ENCODE assay signal across 8 mouse cellular contexts in the genomic region with DNA sequence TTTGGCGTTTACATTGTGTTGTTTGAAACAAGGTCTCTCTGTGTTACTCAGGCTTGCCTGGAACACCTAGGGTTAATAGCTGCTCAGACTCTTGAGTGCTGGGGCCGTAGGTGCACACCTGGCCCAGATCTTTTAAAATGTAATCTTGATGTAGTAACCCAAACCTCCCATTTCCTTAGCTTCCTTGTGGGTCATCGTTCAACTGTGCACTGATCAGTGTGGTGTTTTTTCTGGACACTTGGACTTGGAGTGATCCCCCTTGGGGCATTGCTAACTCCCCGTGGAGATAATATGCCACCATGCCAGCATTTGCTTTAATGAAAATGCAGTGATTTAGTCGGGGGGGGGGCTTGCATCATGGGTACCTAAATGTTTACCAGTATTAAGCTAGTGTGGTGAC.
DNase-seq lines count a peak whose midpoint lies in the region; ATAC-seq and TF ChIP-seq lines count a peak whose summit lies in the region.

No protein-coding gene starts in this region.

- peak overlapping the region; percentile 57 for H3K27ac ChIP-seq in heart, adult 2 months
- no peak overlapping the region for H3K27ac ChIP-seq in neural tube, embryonic 11.5 days (ENCODE audit: low read depth, low read length)
- peak overlapping the region; percentile 49; the same call in 1 of the 2 replicates for H3K27ac ChIP-seq in liver, embryonic 11.5 days (ENCODE audit: low read depth, low read length)
- H3K27ac ChIP-seq in stomach, embryonic 16.5 days (ENCODE audit: low read length), result peak overlapping the region; percentile 19

- no peak for DNase-seq in heart, adult 2 months
- DNase-seq in heart, postnatal 4 days, result no peak
- no peak for DNase-seq in neural tube, embryonic 11.5 days (ENCODE audit: low spot score)
- no peak for DNase-seq in neural tube, embryonic 10.5 days (ENCODE audit: extremely low spot score, low spot score)
- DNase-seq in liver, embryonic 11.5 days (ENCODE audit: low spot score), result no peak
- no peak for DNase-seq in right cerebral cortex, adult 18-20 months
- DNase-seq in thymus, postnatal 0 days (ENCODE audit: low spot score), result no peak

- 32% methylated on average over 5 of the region's 5 CpGs for WGBS in heart, adult 2 months
- 59% methylated on average over 5 of the region's 5 CpGs for WGBS in neural tube, embryonic 11.5 days
- WGBS in liver, embryonic 11.5 days, result 39% methylated on average over 5 of the region's 5 CpGs
- 19% methylated on average over 5 of the region's 5 CpGs for WGBS in stomach, embryonic 16.5 days

- H3K36me3 ChIP-seq in heart, adult 2 months (ENCODE audit: control insufficient read depth, insufficient read depth, low read length), result peaks cover 9% of the 10 kb centered on the region; the same call in 1 of the 2 replicates
- H3K36me3 ChIP-seq in neural tube, embryonic 11.5 days (ENCODE audit: control insufficient read depth, insufficient read depth, low read length), result no peaks in the 10 kb centered on the region
- H3K36me3 ChIP-seq in liver, embryonic 11.5 days (ENCODE audit: control insufficient read depth, insufficient read depth, low read length), result no peaks in the 10 kb centered on the region
- no peaks in the 10 kb centered on the region for H3K36me3 ChIP-seq in stomach, embryonic 16.5 days (ENCODE audit: control insufficient read depth, insufficient read depth, low read length)

- TF ChIP-seq CTCF in heart, adult 2 months (IDR thresholded peaks at IDR 0.05), result no peak

- H3K79me2 ChIP-seq in heart, adult 2 months (replicated peaks; ENCODE audit: control insufficient read depth, insufficient read depth, low read length), result no peaks in the 10 kb centered on the region

- TF ChIP-seq POLR2A in heart, adult 2 months (IDR thresholded peaks at IDR 0.05; ENCODE audit: insufficient read depth, low read depth, low read length), result no peak

- H3K4me3 ChIP-seq in heart, adult 2 months, result no peak overlapping the region
- no peak overlapping the region for H3K4me3 ChIP-seq in neural tube, embryonic 11.5 days (ENCODE audit: low read depth, low read length)
- H3K4me3 ChIP-seq in liver, embryonic 11.5 days (ENCODE audit: low read depth, low read length), result no peak overlapping the region
- no peak overlapping the region for H3K4me3 ChIP-seq in stomach, embryonic 16.5 days (replicated peaks; ENCODE audit: low read length)

- intact Hi-C loops in heart, adult 2 months (cut with DNase I), result loop anchor here (5.0 kb wide), 1 partner anchor 37 kb away; no protein-coding TSS in a partner anchor

- H3K9me3 ChIP-seq in neural tube, embryonic 11.5 days (ENCODE audit: control insufficient read depth, low read length), result no peaks in the 10 kb centered on the region
- H3K9me3 ChIP-seq in liver, embryonic 11.5 days (ENCODE audit: control insufficient read depth, low read length), result no peaks in the 10 kb centered on the region
- no peaks in the 10 kb centered on the region for H3K9me3 ChIP-seq in stomach, embryonic 16.5 days (replicated peaks; ENCODE audit: control insufficient read depth, low read length)

- H3K4me1 ChIP-seq in heart, adult 2 months (ENCODE audit: control insufficient read depth, insufficient read depth, low read length), result peaks cover 17% of the 10 kb centered on the region
- H3K4me1 ChIP-seq in neural tube, embryonic 11.5 days (ENCODE audit: control insufficient read depth, insufficient read depth, low read length), result peaks cover 16% of the 10 kb centered on the region
- H3K4me1 ChIP-seq in liver, embryonic 11.5 days (replicated peaks; ENCODE audit: control insufficient read depth, insufficient read depth, low read length), result peaks cover 51% of the 10 kb centered on the region
- peaks cover 32% of the 10 kb centered on the region for H3K4me1 ChIP-seq in stomach, embryonic 16.5 days (ENCODE audit: control insufficient read depth, insufficient read depth, low read length)

- no peak overlapping the region for H3K9ac ChIP-seq in heart, adult 2 months (ENCODE audit: low read depth, low read length)
- H3K9ac ChIP-seq in neural tube, embryonic 11.5 days (ENCODE audit: low read length), result no peak overlapping the region
- no peak overlapping the region for H3K9ac ChIP-seq in liver, embryonic 11.5 days (ENCODE audit: low read depth, low read length)
- peak overlapping the region; percentile 31; the same call in 1 of the 2 replicates for H3K9ac ChIP-seq in stomach, embryonic 16.5 days (ENCODE audit: low read length)

- no peak for TF ChIP-seq EP300 in heart, adult 2 months (IDR thresholded peaks at IDR 0.05; ENCODE audit: insufficient read depth, low read depth, low read length)

- peak; percentile 28; the same call in 1 of the 2 replicates for ATAC-seq in neural tube, embryonic 11.5 days (ENCODE audit: insufficient read depth, low FRiP score, low TSS enrichment)
- ATAC-seq in liver, embryonic 11.5 days (replicated peaks; ENCODE audit: low FRiP score), result no peak
- no peak for ATAC-seq in stomach, embryonic 16.5 days (ENCODE audit: insufficient read depth, low FRiP score)

- H3K4me2 ChIP-seq in neural tube, embryonic 11.5 days (ENCODE audit: low read depth), result no peak overlapping the region
- peak overlapping the region; percentile 26; the same call in 1 of the 2 replicates for H3K4me2 ChIP-seq in liver, embryonic 11.5 days
- H3K4me2 ChIP-seq in stomach, embryonic 16.5 days (ENCODE audit: low read depth, low read length), result no peak overlapping the region

- H3K27me3 ChIP-seq in heart, adult 2 months (ENCODE audit: control insufficient read depth, insufficient read depth, low read length), result no peaks in the 10 kb centered on the region
- no peaks in the 10 kb centered on the region for H3K27me3 ChIP-seq in neural tube, embryonic 11.5 days (ENCODE audit: control insufficient read depth, insufficient read depth, low read length)
- H3K27me3 ChIP-seq in liver, embryonic 11.5 days (replicated peaks; ENCODE audit: control insufficient read depth, insufficient read depth, low read length), result no peaks in the 10 kb centered on the region
- H3K27me3 ChIP-seq in stomach, embryonic 16.5 days (ENCODE audit: control insufficient read depth, insufficient read depth, low read length), result no peaks in the 10 kb centered on the region
